Mouse (Mus musculus): ENCODE measurements around the gene Dnaja2. TPM values are rescaled to one million over a fixed set of nuclear protein-coding genes. Genes with fewer than 3 reads are reported as not detected.

Dnaja2 gene
- polyA plus RNA-seq, 1 experiment from 2014 or later: 193 TPM

DNA sequence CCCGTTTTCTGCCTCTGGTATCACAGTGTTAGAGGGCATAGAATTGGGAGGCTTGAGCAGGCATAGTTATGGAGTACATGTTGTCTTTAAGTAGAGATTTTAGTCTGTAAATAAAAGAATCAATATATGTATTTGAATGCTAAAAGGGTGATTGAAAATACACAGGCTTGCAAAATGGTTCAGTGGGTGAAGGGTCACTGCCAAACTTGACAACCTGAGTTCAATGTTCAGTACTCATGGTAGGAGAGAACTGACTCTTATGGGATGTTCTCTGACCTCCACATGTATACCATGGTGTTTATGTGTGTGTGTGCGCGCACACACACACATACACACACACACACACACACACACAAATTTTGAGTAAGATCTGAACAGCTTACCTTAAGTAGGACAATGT, 22.5 kb upstream of the Dnaja2 start:
- no peaks in the 10 kb centered on the region for H3K36me3 ChIP-seq
- no peaks in the 10 kb centered on the region for H3K4me1 ChIP-seq
- no peak overlapping the region for H3K4me3 ChIP-seq
- no peaks in the 10 kb centered on the region for H3K27me3 ChIP-seq (ENCODE audit: low read depth, poor library complexity, severe bottlenecking)
- H3K27ac ChIP-seq: no peak overlapping the region
- H3K9me3 ChIP-seq (replicated peaks): no peaks in the 10 kb centered on the region
- 96% methylated on average over 3 of the region's 3 CpGs for WGBS
- DNase-seq (ENCODE audit: low spot score): no peak

DNA sequence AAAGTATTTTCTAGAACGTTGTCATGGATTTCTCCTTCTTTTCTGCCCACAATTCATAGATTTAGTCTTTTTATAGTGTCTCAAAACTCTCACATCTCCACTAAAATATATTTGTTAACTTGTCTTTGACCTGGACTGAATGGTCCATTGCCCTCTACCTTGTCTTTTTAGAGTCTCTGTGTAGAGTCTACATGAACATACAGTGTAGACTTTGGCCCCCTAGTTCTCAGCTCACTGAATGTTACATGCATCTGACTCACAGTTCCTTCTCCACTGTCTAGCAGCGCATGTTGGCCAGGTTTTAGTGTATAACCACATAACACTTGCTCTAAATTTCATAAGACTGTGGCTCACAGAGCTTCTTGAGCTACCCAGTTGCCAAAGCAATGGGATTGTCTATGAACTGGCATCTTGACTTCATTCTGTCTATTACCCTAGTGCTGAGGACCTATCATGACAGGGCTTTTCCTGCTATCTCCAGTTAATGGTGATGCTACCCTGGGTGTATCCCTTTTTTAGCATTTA, 18.9 kb upstream of the Dnaja2 start:
- H3K27me3 ChIP-seq (ENCODE audit: low read depth, poor library complexity, severe bottlenecking): no peaks in the 10 kb centered on the region
- H3K9me3 ChIP-seq (replicated peaks): no peaks in the 10 kb centered on the region
- 87% methylated on average over 2 of the region's 2 CpGs for WGBS
- no peak overlapping the region for H3K27ac ChIP-seq
- DNase-seq (ENCODE audit: low spot score): no peak
- H3K36me3 ChIP-seq: no peaks in the 10 kb centered on the region
- no peak overlapping the region for H3K4me3 ChIP-seq
- H3K4me1 ChIP-seq: no peaks in the 10 kb centered on the region

DNA sequence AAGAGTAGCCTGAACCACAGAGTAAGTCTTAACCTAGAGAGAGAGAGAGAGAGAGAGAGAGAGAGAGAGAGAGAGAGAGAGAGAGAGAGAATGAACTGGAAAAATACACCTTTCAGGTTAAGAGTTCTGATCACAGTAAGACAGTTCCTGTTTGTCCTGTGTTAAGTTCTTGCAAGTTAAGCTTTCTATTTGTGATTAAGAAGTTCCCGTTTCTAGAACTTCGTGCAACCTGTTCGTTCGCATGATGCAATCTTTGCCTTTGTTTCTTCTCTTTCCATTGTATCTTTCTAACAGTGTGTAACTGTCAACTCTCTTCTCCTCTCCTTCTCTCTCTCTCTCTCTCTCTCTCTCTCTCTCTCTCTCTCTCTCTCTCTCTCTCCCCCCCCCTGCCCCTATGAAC, 15.3 kb upstream of the Dnaja2 start:
- Histone ChIP-seq H3K4me3 (no peak overlapping the region), H3K27me3 (ENCODE audit: low read depth, poor library complexity, severe bottlenecking) (no peaks in the 10 kb centered on the region), H3K4me1 (no peaks in the 10 kb centered on the region), H3K36me3 (no peaks in the 10 kb centered on the region), H3K27ac (no peak overlapping the region), H3K9me3 (replicated peaks) (no peaks in the 10 kb centered on the region)
- no peak for DNase-seq (ENCODE audit: low spot score)
- 85% methylated on average over 4 of the region's 4 CpGs for WGBS

DNA sequence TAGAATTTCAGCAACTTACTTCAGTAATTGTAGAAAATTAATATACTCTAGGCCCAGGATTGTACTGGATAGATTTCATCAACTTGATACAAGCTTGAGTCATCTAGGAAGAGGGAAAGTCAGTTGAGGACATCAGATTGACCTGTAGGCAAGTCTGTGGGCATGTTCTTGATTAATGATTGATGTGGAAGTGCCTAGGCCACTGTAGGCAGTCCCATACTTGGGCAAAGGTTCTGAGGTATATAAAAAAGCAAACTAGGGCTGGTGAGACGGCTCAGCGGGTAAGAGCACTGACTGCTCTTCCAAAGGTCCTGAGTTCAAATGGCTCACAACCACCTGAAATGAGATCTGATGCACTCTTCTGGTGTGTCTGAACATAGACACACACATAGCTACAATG, 12.7 kb upstream of the Dnaja2 start:
- 93% methylated on average over 2 of the region's 2 CpGs for WGBS
- H3K27me3 ChIP-seq (ENCODE audit: low read depth, poor library complexity, severe bottlenecking): no peaks in the 10 kb centered on the region
- H3K9me3 ChIP-seq (replicated peaks): no peaks in the 10 kb centered on the region
- no peak for DNase-seq (ENCODE audit: low spot score)
- no peak overlapping the region for H3K4me3 ChIP-seq
- no peaks in the 10 kb centered on the region for H3K36me3 ChIP-seq
- H3K27ac ChIP-seq: no peak overlapping the region
- no peaks in the 10 kb centered on the region for H3K4me1 ChIP-seq

DNA sequence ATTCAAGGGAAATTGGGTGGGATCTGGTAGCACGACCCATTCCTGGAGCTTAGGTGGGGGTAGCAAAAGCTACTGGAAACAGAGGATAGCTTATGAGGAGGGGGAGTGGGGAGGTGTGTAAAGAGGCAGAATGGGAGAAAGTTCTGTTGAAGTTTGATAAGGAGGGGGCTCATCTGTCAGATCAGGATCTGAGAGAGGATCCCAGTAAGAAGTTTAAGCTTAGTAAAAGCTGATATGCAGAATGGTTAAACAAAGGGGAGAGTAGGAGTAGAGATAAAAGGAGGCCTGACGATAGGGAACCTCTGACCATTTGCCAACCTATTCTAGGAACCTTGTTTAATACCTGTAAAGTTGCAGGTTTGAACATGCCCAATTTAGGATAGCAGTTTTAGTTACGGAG, 10.0 kb upstream of the Dnaja2 start:
- H3K36me3 ChIP-seq: no peaks in the 10 kb centered on the region
- no peaks in the 10 kb centered on the region for H3K9me3 ChIP-seq (replicated peaks)
- DNase-seq (ENCODE audit: low spot score): no peak
- H3K4me1 ChIP-seq: no peaks in the 10 kb centered on the region
- no peak overlapping the region for H3K4me3 ChIP-seq
- H3K27me3 ChIP-seq (ENCODE audit: low read depth, poor library complexity, severe bottlenecking): no peaks in the 10 kb centered on the region
- no peak overlapping the region for H3K27ac ChIP-seq
- WGBS: 82% methylated on average over 3 of the region's 3 CpGs

DNA sequence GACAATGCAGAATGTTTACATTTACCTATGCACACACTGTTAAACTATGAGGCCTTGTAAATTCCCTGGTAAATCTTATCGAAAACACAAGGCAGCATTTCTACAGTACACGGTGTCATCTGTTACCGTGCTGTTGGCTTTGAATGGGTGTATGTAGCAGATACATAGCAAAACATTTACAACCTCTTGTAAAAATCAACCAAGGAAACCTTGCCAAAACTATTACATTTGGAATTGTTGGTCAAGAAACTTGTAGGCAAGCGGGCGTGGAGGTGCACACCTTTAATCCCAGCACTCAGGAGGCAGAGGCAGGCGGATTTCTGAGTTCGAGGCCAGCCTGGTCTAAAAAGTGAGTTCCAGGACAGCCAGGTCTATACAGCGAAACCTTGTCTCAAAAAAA, 8.2 kb upstream of the Dnaja2 start:
- Histone ChIP-seq H3K27ac (no peak overlapping the region), H3K9me3 (replicated peaks) (no peaks in the 10 kb centered on the region), H3K4me3 (no peak overlapping the region), H3K36me3 (no peaks in the 10 kb centered on the region), H3K27me3 (ENCODE audit: low read depth, poor library complexity, severe bottlenecking) (no peaks in the 10 kb centered on the region), H3K4me1 (no peaks in the 10 kb centered on the region)
- no peak for DNase-seq (ENCODE audit: low spot score)
- 92% methylated on average over 8 of the region's 8 CpGs for WGBS

DNA sequence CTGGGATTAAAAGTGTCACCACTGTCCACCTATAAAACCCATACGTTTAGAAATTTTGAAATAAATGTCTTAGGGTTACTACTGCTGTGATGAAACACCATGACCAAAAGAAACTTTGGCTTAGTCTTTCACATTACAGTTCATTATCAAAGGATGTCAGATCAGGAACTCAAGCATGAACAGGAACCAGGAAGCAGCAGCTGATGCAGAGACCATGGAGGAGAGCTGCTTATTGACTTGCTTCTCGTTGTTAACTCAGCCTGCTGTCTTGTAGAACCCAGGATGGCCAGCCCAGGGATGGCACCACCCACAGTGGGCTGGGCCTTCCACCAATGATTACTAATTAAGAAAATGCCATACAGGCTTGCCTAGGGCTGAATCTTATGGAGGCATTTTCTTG, 4.8 kb upstream of the Dnaja2 start:
- no peak for DNase-seq (ENCODE audit: low spot score)
- Histone ChIP-seq H3K9me3 (replicated peaks) (no peaks in the 10 kb centered on the region), H3K27me3 (ENCODE audit: low read depth, poor library complexity, severe bottlenecking) (no peaks in the 10 kb centered on the region), H3K4me1 (peaks cover 16% of the 10 kb centered on the region), H3K4me3 (no peak overlapping the region), H3K36me3 (no peaks in the 10 kb centered on the region), H3K27ac (no peak overlapping the region)
- 66% methylated on average over 2 of the region's 2 CpGs for WGBS

DNA sequence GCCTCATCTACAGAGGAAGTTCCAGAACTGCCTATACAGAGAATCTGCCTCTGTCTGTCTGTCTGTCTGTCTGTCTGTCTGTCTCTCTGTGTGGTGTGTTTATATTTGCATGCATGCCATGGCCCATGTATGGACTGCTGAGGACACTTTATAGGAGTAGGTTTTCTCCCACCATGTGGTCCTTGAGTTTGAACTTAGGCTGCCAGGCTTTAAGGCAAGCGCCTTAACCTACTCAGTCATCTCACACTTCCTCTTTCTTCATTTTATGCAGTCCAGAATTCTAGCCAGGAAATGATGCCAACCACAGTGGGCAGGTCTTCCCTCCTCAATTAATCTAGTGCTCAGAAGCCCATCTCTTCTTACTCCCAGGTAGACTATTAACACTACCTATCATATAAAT, 4.1 kb upstream of the Dnaja2 start:
- H3K4me1 ChIP-seq: peaks cover 16% of the 10 kb centered on the region
- H3K4me3 ChIP-seq: no peak overlapping the region
- no peaks in the 10 kb centered on the region for H3K36me3 ChIP-seq
- H3K9me3 ChIP-seq (replicated peaks): no peaks in the 10 kb centered on the region
- H3K27me3 ChIP-seq (ENCODE audit: low read depth, poor library complexity, severe bottlenecking): no peaks in the 10 kb centered on the region
- no peak overlapping the region for H3K27ac ChIP-seq
- no peak for DNase-seq (ENCODE audit: low spot score)
- WGBS: 88% methylated on average over 1 of the region's 1 CpGs

DNA sequence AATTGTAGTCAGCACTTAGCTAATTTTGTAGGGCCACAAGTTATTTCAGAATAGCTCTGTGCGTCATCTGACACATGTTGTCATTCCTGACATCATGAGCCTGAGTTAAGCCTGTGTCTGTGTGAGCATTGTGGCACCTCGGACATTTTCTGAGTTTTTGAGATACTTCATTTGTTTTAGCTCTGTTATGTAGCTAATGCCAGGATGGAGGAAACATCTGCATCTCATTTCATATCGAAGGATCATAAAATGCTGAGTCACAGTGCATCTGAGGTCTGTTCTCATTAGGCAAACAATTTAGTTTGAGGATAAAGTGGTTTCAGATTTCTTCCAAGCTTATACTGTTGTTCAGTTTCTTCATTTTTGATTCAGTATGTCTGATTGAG, 2.5 kb upstream of the Dnaja2 start:
- Histone ChIP-seq H3K9me3 (replicated peaks) (no peaks in the 10 kb centered on the region), H3K27ac (no peak overlapping the region), H3K4me1 (peaks cover 16% of the 10 kb centered on the region), H3K36me3 (peaks cover 11% of the 10 kb centered on the region), H3K27me3 (ENCODE audit: low read depth, poor library complexity, severe bottlenecking) (no peaks in the 10 kb centered on the region), H3K4me3 (no peak overlapping the region)
- no peak for DNase-seq (ENCODE audit: low spot score)
- 63% methylated on average over 3 of the region's 3 CpGs for WGBS

DNA sequence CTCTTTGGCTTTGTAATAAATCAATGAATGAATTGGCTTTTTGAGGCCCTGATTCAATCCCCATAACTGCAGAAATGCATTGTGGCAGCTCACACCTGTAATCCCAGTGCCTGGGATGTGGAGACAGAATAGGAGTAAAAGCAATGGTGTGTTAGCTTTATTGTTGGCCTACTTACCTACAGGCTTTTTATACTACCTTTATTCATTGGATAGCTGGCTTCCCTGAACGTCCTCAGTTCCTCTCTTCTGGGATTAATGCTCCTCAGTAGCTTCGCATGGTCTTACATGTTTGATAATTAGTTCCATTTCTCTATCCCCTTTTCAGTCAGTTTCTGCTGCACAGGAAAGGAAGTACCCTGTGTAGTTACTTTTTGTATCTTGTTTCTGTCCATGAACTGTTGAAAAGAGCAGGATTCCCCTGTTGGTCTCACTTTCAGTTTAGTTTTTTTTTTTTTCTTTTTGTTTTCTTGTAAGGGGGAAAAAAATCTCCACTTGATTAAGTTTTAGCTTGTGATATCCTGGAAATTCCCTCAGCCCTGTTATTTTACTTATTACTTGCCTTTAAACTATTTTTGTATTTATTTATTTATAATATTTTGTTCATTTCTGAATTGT, 1.9 kb upstream of the Dnaja2 start:
- WGBS: 55% methylated on average over 2 of the region's 2 CpGs
- no peak overlapping the region for H3K4me3 ChIP-seq
- no peak for DNase-seq (ENCODE audit: low spot score)
- no peak overlapping the region for H3K27ac ChIP-seq
- H3K9me3 ChIP-seq (replicated peaks): no peaks in the 10 kb centered on the region
- no peaks in the 10 kb centered on the region for H3K27me3 ChIP-seq (ENCODE audit: low read depth, poor library complexity, severe bottlenecking)
- peaks cover 16% of the 10 kb centered on the region for H3K36me3 ChIP-seq
- H3K4me1 ChIP-seq: peaks cover 16% of the 10 kb centered on the region

DNA sequence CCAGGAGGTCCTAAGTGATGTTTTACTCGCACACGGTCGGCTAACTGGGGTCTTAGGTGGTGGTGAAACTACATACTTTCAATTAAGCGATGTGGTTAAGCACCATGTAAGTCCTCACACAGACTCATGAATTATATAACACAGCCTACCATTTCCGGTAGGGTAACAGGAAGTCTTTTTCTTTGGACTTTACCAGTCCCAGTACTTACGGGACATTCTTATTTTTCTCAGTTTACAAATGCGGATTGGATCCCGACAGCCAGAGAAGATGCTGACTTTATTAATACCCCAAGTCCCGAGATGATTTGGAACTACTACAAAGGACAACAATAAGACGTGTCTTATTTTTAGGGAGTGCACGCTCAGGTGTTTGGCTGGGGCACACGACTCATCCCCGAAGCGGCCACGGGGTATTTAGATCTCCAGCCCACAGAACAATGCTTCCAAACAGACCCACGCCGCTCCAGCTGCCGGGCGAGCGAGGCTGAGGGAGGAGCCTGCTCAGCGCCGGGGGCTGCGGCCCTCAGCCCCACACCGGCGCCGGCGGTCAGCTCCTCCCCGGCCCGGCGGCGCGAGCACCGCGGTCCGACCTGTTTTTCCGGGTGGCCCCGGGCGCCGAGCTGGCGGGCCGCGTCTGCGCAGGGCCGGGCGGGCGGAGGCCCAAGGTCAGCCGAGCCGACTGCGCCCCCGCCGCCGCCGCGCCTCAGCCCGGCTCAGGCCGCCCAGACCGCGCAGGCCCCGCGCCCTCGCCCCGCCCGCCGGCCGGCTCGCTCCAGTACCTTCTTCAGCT, 558 bp downstream of the Dnaja2 start:
- DNase-seq (ENCODE audit: low spot score): peak; percentile 32
- H3K27me3 ChIP-seq (ENCODE audit: low read depth, poor library complexity, severe bottlenecking): no peaks in the 10 kb centered on the region
- under 1% methylated on average over 66 of the region's 66 CpGs for WGBS
- peaks cover 16% of the 10 kb centered on the region for H3K4me1 ChIP-seq
- peak overlapping the region; percentile 96 for H3K27ac ChIP-seq
- peaks cover 41% of the 10 kb centered on the region for H3K36me3 ChIP-seq
- peak overlapping the region; percentile 95 for H3K4me3 ChIP-seq
- H3K9me3 ChIP-seq (replicated peaks): no peaks in the 10 kb centered on the region

DNA sequence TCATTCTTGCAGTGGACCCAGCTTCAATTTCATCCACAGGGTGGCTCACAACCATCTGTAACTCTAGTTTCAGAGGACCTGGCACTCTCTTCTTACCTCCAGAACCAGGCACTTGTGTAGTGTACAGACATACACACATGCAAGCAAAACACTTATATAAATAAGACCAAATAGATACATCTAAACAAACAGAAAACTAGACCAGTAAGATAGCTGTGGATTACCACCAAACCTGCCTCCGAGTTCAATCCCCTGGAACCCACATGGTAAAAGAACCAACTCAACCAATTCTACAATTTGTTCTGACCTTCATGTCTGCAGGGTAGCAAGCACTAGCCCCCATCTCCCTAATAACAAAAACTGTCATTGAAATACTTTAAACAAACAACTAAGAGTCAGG, 3.2 kb downstream of the Dnaja2 start:
- Histone ChIP-seq H3K36me3 (peaks cover 67% of the 10 kb centered on the region), H3K4me1 (peaks cover 5% of the 10 kb centered on the region), H3K27me3 (ENCODE audit: low read depth, poor library complexity, severe bottlenecking) (no peaks in the 10 kb centered on the region), H3K4me3 (no peak overlapping the region), H3K9me3 (replicated peaks) (no peaks in the 10 kb centered on the region), H3K27ac (no peak overlapping the region)
- DNase-seq (ENCODE audit: low spot score): no peak
- 97% methylated on average over 1 of the region's 1 CpGs for WGBS

DNA sequence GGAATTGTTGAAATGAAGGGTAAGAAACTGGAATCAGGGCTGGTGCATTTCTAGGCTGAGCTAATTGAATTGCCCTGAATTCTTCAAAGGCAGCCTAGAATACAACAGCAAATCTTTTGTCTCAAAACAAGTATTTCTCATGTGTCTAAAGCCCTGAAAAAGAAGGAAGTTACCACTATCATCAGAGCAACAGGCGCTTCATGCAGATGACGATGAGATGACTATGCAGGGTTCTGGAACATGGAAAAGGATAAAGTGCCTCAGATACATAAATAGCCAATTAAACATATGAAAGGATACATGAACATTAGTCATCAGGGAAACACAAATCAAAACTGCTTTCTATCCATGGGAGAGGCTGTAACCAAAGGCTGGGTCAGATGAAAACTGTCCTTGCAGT, 18.8 kb downstream of the Dnaja2 start:
- Histone ChIP-seq H3K36me3 (peaks cover 81% of the 10 kb centered on the region), H3K4me1 (no peaks in the 10 kb centered on the region), H3K27me3 (ENCODE audit: low read depth, poor library complexity, severe bottlenecking) (no peaks in the 10 kb centered on the region), H3K9me3 (replicated peaks) (no peaks in the 10 kb centered on the region), H3K27ac (no peak overlapping the region), H3K4me3 (no peak overlapping the region)
- DNase-seq (ENCODE audit: low spot score): no peak
- 97% methylated on average over 2 of the region's 2 CpGs for WGBS

All from limb, embryonic 10.5 days (tissue).